Mouse (Mus musculus) forebrain, embryonic 12.5 days (tissue): ENCODE results near the gene Gm10037. TPM values are rescaled to one million over a fixed set of nuclear protein-coding genes. Genes with fewer than 3 reads are reported as not detected.
"Not testable (repeated sequence)": the region's sequence is repeated elsewhere in the genome, so short reads cannot be mapped to it uniquely, and the experiment has no call there.

Source experiments
- ATAC-seq: fragments of 200-750 bp; cut with Nextera tagmentation; 2 replicates; pipeline ENCODE4 v1.8.0; 2017; ENCODE audit warnings: moderate TSS enrichment; ENCODE audit not compliant: low FRiP score
- H3K27ac ChIP-seq: fragments of 300-500 bp; sonication (generic); 2 replicates; pipeline ENCODE4 v1.5.1; 2016; ENCODE audit warnings: mild to moderate bottlenecking
- H3K27me3 ChIP-seq: fragments of 300-500 bp; sonication (generic); 2 replicates; pipeline ENCODE4 v1.6.1; 2016; ENCODE audit warnings: mild to moderate bottlenecking
- H3K36me3 ChIP-seq: fragments of 300-500 bp; sonication (generic); replicated peaks from 2 replicates; pipeline ENCODE4 v1.6.1; 2016; ENCODE audit warnings: mild to moderate bottlenecking
- H3K4me1 ChIP-seq: fragments of 300-500 bp; sonication (generic); 2 replicates; pipeline ENCODE4 v1.6.1; 2016
- H3K4me2 ChIP-seq: fragments of 300-500 bp; sonication (generic); 2 replicates; pipeline ENCODE4 v1.6.1; 2016; ENCODE audit warnings: mild to moderate bottlenecking, moderate library complexity
- H3K4me3 ChIP-seq: fragments of 300-500 bp; sonication (generic); replicated peaks from 2 replicates; pipeline ENCODE4 v1.5.1; 2016; ENCODE audit warnings: mild to moderate bottlenecking
- H3K9ac ChIP-seq: fragments of 300-500 bp; sonication (generic); 2 replicates; pipeline ENCODE4 v1.6.1; 2016; ENCODE audit warnings: mild to moderate bottlenecking
- H3K9me3 ChIP-seq: fragments of 300-500 bp; sonication (generic); 2 replicates; pipeline ENCODE4 v1.6.1; 2016
- WGBS: fragments of 180-500 bp; shearing (Covaris S2); methylation state at CpG from one replicate; pipeline ENCODE4 v1.1.7; 2016; 5-methylcytosine and 5-hydroxymethylcytosine counted together
- polyA plus RNA-seq: library from polyadenylated mRNA; unstranded; fragments of >200 nt; fragmentation: Nextera tagmentation; extraction: Ambion mirVana; gene quantifications from 2 replicates; pipeline ENCODE4 v1.2.1, GENCODE M21; 2016

The Gm10037 gene
- polyA plus RNA-seq: 3.4 and 4.6 TPM in 2 replicates

DNA sequence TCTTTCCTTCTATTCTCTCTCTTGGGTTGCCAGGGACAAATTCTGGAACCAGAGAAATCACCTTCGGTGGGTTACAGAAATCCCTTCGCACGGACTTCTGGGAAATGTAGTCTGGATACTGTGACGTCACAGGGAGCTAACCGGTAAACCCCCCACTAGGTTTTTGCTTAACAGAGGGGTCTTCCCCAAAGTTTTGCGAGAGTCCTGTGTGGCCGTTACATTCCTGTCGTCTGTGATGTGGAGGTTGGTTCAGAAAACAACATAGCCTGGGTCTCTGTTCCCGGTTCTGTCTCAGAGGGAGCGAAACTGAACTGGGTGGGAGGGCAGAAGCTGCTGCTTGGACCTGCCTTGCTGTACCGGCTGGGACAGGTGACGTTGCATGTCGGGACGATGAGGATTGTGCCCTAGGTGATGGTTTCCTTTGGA lies at the start of gene Gm10037:
Gm10037 (plus strand) TSS at position 196 of the 426 bp plus-strand sequence.
- peak within 1 kb of the TSS; percentile 61 for H3K9ac ChIP-seq
- H3K4me3 ChIP-seq: peak within 1 kb of the TSS; percentile 52
- 0 out of 2 replicates have a peak, but pooled peaks cover 3% of the 10 kb centered on the region for H3K9me3 ChIP-seq
- no peak within 1 kb of the TSS for H3K27ac ChIP-seq
- H3K4me1 ChIP-seq: no peaks in the 10 kb centered on the region
- WGBS: 3% methylated on average over 14 of the region's 14 CpGs
- peak within 1 kb of the TSS; percentile 64 for H3K4me2 ChIP-seq
- ATAC-seq: peak; percentile 85
- peaks cover 11% of the 10 kb centered on the region for H3K36me3 ChIP-seq
- H3K27me3 ChIP-seq: no peaks in the 10 kb centered on the region

DNA sequence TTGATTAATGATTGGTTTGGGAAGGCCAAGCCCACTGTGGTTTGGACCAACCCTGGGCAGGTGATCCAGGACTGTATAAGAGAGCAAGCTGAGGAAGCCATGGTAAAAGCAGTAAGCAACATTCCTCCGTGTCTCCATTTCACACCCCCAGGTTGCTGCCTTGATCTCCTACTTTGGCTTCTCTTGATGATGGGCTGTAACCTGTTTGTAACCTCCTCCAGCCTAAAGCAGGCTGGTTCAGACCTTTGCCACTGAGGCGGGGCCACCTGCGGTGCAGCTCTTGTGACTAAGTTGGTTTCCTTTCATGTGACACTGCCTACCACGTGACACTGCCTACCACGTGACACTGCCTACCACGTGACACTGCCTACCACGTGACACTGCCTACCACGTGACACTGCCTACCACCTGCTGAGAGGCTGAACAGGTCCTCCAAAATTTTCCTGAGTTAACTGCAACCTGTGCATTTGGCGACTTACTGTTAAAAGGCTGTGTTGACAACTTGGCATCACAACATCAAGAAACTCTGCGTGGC lies 38.9 kb upstream of the Gm10037 start:
- 93% methylated on average over 10 of the region's 10 CpGs for WGBS
- no peaks in the 10 kb centered on the region for H3K4me1 ChIP-seq
- no peak overlapping the region for H3K4me2 ChIP-seq
- no peaks in the 10 kb centered on the region for H3K27me3 ChIP-seq
- no peak overlapping the region for H3K9ac ChIP-seq
- ATAC-seq: no peak
- no peak overlapping the region for H3K4me3 ChIP-seq
- peaks cover 4% of the 10 kb centered on the region; the same call in 1 of the 2 replicates for H3K36me3 ChIP-seq
- H3K9me3 ChIP-seq: no peaks in the 10 kb centered on the region; the same call in 1 of the 2 replicates
- no peak overlapping the region for H3K27ac ChIP-seq

DNA sequence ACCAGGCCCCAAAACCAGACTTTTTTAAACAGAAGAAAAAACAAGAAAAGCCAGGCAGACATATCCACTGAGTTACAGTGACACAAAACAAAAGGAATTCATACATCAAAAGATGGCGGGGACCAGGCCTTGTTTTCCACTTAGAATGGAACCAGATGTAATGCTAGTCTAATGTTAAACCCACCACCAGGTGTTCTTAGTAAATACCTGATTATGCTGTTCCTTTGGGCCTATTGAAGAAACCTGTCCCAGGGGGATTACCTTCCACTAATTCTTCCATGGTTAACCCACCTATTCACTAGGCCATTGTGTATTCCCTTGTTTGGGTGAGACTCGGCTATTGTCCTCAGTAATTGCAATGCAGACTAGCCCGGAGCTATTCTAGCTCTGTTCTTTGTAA lies 32.3 kb upstream of the Gm10037 start:
- 50% methylated on average over 3 of the region's 3 CpGs for WGBS
- ATAC-seq: no peak
- no peaks in the 10 kb centered on the region for H3K27me3 ChIP-seq

DNA sequence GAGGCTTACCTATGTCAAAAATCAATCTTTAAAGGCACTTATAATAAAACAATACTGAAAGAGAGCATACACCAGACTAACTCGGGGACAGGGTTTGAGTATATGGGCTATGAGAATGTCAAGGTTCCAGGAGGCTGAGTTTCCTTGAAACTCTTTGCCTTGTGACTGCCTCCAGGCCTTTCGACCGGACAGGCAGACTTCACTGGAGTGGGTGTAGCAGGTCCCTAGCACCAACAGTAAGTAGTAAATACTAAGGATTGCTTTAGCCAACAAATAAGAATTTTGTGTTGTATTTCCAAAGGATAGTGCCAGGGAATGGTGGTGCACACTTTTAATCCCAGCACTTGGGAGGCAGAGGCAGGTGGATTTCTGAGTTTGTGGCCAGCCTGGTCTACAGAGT lies 31.8 kb upstream of the Gm10037 start:
- not testable (repeated sequence) for ATAC-seq, H3K27me3 ChIP-seq
- WGBS: 79% methylated on average over 3 of the region's 3 CpGs

More for the DNA sequence above, 32.3 kb upstream of the Gm10037 start:
- Histone ChIP-seq H3K4me1 (no peaks in the 10 kb centered on the region), H3K9me3 (no peaks in the 10 kb centered on the region), H3K36me3 (no peaks in the 10 kb centered on the region), H3K27ac (no peak overlapping the region), H3K9ac (no peak overlapping the region), H3K4me2 (no peak overlapping the region), H3K4me3 (no peak overlapping the region)

DNA sequence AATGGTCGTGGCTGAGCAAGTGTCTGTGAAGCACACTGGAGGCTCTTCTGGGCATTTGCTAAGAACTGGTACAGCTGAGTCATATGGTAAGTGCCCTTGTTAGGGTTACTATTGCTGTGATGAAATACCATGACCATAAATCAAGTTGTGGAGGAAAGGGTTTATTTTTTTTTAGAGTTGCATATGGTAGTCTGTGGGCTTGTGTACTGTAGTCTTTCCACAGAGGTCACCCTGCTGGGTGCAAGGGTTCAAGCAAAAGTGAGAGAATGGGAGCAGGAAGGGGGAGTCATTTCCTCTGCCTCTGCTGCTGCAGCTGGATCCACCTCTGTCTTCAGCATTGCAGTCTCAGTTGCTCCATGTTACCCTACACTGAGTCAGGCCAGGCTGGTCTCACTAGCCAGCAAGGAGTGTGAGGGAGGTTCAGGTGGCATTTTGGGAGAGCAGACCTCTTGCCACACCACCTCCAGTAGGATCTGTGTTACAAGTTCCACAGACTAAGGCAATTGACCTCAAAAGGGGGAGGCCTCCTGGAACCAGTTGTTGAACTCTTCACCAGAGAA lies 19.2 kb upstream of the Gm10037 start:
- no peak overlapping the region for H3K9ac ChIP-seq
- H3K27ac ChIP-seq: no peak overlapping the region
- no peak overlapping the region for H3K4me2 ChIP-seq
- H3K4me3 ChIP-seq: no peak overlapping the region
- 74% methylated on average over 1 of the region's 1 CpGs for WGBS
- H3K36me3 ChIP-seq: no peaks in the 10 kb centered on the region
- no peak for ATAC-seq
- H3K4me1 ChIP-seq: peaks cover 3% of the 10 kb centered on the region
- H3K27me3 ChIP-seq: no peaks in the 10 kb centered on the region
- peaks cover 5% of the 10 kb centered on the region; the same call in 1 of the 2 replicates for H3K9me3 ChIP-seq

More for the DNA sequence above, 31.8 kb upstream of the Gm10037 start:
- not testable (repeated sequence) for H3K4me3 ChIP-seq, H3K4me1 ChIP-seq, H3K4me2 ChIP-seq, H3K9me3 ChIP-seq, H3K36me3 ChIP-seq, H3K9ac ChIP-seq, H3K27ac ChIP-seq

DNA sequence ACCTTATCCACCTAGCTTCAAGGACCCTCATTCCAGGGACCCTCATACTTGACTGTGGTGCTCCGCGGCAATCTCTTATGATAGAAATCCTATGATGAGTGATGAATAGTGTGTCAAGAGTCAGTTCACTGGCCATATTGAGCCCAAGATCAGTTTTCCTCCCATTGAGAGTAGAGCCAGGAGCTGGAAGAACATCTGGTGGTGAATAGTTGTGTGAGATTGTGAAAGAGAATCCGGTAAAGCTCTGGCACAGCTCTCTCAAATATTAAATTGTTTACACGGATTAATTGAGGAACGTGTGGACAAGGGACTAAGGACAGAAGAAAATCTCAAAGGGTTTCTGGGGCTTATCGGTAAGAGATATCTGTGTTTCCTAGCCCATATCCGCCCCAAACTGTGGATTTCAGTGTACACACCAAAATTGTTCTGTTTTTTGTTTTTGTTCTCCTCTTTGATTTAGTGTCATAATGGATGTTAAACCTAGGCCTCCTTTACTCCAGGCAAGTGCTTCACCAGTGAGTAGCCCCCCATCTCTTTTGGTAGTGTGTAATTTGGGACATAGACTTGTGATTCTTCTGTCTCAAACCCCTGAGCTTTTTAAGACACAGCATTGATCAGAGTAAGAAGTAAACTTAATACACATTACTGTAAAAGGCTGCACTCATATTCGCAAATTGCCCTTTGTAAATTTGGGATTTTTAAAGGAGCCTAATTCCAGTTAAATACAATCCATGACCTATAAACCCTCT lies 17.8 kb upstream of the Gm10037 start:
- whole genome bisulfite sequencing: 79% methylated on average over 8 of the region's 8 CpGs
- Histone ChIP-seq H3K4me3 (peak overlapping the region; percentile 83), H3K36me3 (0 out of 2 replicates have a peak, but pooled peaks cover 3% of the 10 kb centered on the region), H3K9me3 (peaks cover 11% of the 10 kb centered on the region; the same call in 1 of the 2 replicates), H3K4me1 (peaks cover 3% of the 10 kb centered on the region), H3K27ac (no peak overlapping the region), H3K4me2 (peak overlapping the region; percentile 61), H3K27me3 (no peaks in the 10 kb centered on the region), H3K9ac (no peak overlapping the region)
- ATAC-seq: 0 out of 2 replicates have a peak, but pooled peaks have one; percentile 3

DNA sequence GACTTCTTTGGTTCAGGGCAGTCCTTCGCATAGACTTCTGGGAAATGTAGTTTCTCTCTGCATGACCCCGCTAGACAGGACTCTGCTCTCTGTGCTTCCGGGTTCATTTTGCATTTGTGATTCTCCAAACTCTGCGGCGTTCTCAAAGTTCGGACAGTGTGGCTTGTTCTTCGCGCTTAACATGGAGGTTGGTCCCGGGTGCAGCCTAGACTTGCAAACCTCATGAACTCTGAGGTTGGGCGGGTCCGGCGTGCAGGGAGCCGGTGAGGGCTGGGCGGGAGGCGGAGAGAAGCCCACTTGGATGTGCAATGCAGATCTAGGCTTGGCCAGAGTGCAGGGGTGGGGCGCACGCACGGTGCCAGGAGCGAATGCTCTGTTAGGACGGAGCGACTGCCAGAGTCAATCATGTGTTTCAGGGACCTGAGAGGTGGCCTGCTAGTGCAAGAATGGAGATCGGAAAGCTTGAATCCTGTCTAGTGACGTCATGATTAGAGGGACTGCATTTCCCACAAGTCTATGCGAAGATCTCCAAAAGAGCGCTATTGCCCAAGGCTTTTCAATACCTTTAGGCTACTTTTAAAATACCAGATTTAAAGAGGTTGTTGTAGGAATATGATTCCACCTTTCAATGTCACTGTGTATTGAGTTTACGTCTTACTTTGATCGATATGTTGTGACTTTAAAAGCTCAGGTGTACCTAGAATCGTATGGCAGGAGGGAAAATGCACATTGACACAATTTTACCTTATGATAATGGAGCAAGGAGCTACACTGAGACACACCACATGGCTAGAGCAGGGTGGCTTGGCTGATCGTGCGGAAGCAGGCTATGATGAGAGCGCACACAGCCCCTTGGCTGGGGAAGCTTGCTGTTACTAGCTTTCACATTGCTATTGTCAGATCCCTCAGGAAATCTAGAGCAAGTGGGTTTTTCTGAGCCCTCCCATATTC lies 16.9 kb upstream of the Gm10037 start, which contains the start of gene Zfp273:
Zfp273 (plus strand) TSS at position 31 of the 951 bp plus-strand sequence.
- Histone ChIP-seq H3K36me3 (peaks cover 10% of the 10 kb centered on the region), H3K4me1 (peaks cover 3% of the 10 kb centered on the region), H3K4me2 (peak within 1 kb of the TSS; percentile 61), H3K27ac (peak within 1 kb of the TSS; percentile 87), H3K9me3 (peaks cover 11% of the 10 kb centered on the region; the same call in 1 of the 2 replicates), H3K9ac (peak within 1 kb of the TSS; percentile 72), H3K27me3 (no peaks in the 10 kb centered on the region), H3K4me3 (peak within 1 kb of the TSS; percentile 83)
- 5% methylated on average over 31 of the region's 31 CpGs for WGBS
- ATAC-seq: peak; percentile 96

DNA sequence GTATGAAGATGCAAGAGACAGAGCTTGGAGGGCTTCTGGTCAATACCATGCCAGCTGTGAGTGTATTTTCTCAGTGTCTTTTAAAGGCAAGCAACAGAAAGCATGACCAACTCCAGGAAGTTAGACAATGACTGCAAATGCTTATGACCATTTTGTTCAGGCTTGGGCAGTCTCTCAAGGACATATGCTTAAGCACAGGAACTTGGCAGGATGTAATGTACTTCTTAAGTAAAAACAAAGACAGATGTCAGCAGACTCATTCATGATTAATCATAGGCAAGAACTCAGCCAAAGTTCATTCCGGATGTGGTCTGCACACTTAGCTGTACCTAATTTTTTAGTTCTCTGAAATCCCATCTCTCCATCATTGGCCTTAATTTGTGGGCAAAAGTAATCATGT lies 12.3 kb upstream of the Gm10037 start:
- no peak overlapping the region for H3K9ac ChIP-seq
- H3K27me3 ChIP-seq: no peaks in the 10 kb centered on the region
- peaks cover 11% of the 10 kb centered on the region; the same call in 1 of the 2 replicates for H3K9me3 ChIP-seq
- H3K4me1 ChIP-seq: peaks cover 3% of the 10 kb centered on the region
- H3K36me3 ChIP-seq: peaks cover 27% of the 10 kb centered on the region
- no peak for ATAC-seq
- no peak overlapping the region for H3K4me3 ChIP-seq
- no peak overlapping the region for H3K4me2 ChIP-seq
- WGBS: 93% methylated on average over 1 of the region's 1 CpGs
- no peak overlapping the region for H3K27ac ChIP-seq

DNA sequence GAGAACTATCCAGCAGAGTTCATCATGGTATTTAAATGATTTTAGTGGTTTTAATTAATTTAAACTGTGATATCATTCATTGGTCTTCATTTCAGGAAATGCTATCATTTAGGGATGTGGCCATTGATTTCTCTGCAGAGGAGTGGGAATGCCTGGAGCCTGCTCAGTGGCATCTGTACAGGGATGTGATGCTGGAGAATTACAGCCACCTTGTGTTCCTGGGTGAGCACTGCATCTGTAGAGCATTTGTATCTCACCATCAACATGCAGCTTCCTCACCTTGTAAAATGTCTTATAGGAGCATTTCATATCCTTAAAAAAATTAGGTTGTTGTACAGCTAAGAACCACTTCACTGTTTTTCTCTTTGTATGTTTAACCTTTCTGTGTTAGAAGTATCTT lies 2.2 kb downstream of the Gm10037 start:
- H3K27ac ChIP-seq, ATAC-seq, H3K27me3 ChIP-seq, H3K4me2 ChIP-seq, H3K9me3 ChIP-seq, H3K9ac ChIP-seq, H3K4me1 ChIP-seq, H3K36me3 ChIP-seq, H3K4me3 ChIP-seq: not testable (repeated sequence)

DNA sequence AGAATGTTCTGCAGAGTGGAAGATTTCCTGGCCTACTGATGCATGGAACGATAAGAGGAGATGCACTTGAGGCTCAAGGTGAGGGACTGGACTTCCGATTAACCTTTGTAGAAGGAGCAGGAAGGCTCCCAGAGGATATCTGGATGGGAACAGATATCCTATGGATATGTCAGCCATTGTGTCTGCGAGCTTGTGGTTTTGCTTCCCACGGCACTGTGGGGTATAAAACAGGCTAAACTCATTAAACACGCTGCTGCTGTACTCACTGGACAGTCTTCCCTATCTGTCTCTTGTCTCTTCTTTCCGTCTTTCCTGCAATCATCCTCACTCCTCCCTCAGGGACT lies 12.8 kb downstream of the Gm10037 start:
- Histone ChIP-seq H3K4me1 (peaks cover 6% of the 10 kb centered on the region), H3K36me3 (no peaks in the 10 kb centered on the region), H3K9ac (peak overlapping the region; percentile 44), H3K4me3 (peak overlapping the region; percentile 43), H3K27me3 (no peaks in the 10 kb centered on the region), H3K9me3 (no peaks in the 10 kb centered on the region), H3K27ac (no peak overlapping the region), H3K4me2 (peak overlapping the region; percentile 61)
- 43% methylated on average over 6 of the region's 6 CpGs for WGBS
- ATAC-seq: no peak

DNA sequence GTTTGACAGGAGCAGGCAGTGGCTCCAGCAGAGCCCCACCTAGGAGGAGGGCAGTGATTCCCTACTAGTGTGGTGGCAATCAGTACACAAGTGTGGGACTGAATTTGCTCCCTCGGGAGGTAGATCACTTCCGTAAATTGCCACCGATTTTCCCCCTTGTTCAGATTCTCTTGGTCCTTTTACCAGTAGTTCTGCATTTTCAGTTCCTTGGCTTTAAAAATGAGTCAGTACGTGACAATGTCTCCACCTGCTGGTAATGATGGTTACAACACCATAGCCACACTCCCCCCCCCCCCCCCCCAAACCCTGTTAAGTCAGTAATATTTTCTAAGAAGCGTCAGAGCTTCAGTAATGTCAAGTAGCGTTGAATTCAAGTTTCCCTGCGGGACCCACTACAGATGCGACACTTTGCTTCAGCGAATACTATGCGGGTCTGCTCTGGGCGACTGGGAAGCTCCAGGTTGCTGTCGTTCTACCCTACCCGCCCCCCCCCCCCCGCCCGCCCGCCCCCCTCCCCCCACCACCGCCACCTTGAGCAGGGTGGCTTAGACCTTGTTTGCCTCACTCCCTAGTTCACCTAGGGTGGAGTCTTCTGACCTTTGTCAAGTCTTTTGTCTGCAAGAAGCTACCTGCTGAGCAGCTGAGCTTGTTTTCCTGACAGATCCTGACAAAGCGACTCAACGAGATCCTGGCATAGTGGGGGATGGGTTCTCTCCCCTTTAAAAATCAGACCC lies 13.4 kb downstream of the Gm10037 start:
- peak overlapping the region; percentile 61 for H3K4me2 ChIP-seq
- H3K9ac ChIP-seq: peak overlapping the region; percentile 44
- no peak overlapping the region for H3K27ac ChIP-seq
- H3K4me1 ChIP-seq: peaks cover 6% of the 10 kb centered on the region
- ATAC-seq: peak; percentile 81
- under 1% methylated on average over 11 of the region's 19 CpGs for WGBS
- no peaks in the 10 kb centered on the region for H3K9me3 ChIP-seq
- peak overlapping the region; percentile 43 for H3K4me3 ChIP-seq
- no peaks in the 10 kb centered on the region for H3K27me3 ChIP-seq
- H3K36me3 ChIP-seq: no peaks in the 10 kb centered on the region
